Mouse (Mus musculus): ENCODE results near the gene Ndufv1.
"Not testable (repeated sequence)": the region's sequence is repeated elsewhere in the genome, so short reads cannot be mapped to it uniquely, and the experiment has no call there.

DNA sequence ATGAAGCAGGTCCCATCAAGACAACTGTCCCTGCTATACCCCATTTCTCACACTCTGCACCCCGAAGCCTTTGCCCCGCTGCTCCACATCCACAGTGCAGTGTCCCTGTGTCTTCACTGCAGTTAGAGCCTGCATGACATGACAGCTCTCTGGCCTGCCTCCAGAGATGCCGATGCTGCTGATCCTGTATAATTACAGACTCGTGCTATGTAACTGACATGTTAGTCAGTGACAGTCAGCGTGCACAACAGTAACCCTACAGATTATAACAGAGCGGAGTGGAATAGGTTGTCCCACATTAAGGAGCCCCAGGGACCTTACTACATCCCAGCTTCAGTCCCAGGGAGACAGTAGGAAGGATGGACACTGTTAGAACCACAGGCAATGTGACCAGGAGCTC lies 38.0 kb downstream of the Ndufv1 start:
- not testable (repeated sequence) for TF ChIP-seq POLR2AphosphoS5 (IDR thresholded peaks at IDR 0.05; ENCODE audit: insufficient replicate concordance, low read depth, low read length); CTCF (IDR thresholded peaks at IDR 0.05; ENCODE audit: low read depth, low read length); GATA1 (IDR thresholded peaks at IDR 0.05; ENCODE audit: borderline replicate concordance, low read length); GATA2 (IDR thresholded peaks at IDR 0.05; ENCODE audit: borderline replicate concordance, low read depth, low read length); TAL1 (conservative IDR thresholded peaks at IDR 0.05; ENCODE audit: low read depth, low read length)
